Mouse (Mus musculus) kidney, adult 18-20 months (tissue): ENCODE measurements around the gene Acox2.

Source experiments
- DNase-seq: peaks from one replicate; pipeline ENCODE4 v3.0.0; 2021

Acox2 gene

GRCm38 (mm10) chr14:8246878-8247277, 12.3 kb downstream of the Acox2 start:
- no peak for DNase-seq

- peak; percentile 62 for DNase-seq
Observed at GRCm38 (mm10) chr14:8244211-8244611, 14.9 kb downstream of the Acox2 start.

- peak; percentile 29 for DNase-seq
Observed at GRCm38 (mm10) chr14:8243136-8243888, 15.8 kb downstream of the Acox2 start.

- peak; percentile 61 for DNase-seq
Observed at GRCm38 (mm10) chr14:8242388-8242920, 16.7 kb downstream of the Acox2 start.

GRCm38 (mm10) chr14:8241816-8242215, 17.3 kb downstream of the Acox2 start:
- DNase-seq: no peak

- no peak for DNase-seq
Observed at GRCm38 (mm10) chr14:8233252-8233651, 25.9 kb downstream of the Acox2 start.

- no peak for DNase-seq
Observed at GRCm38 (mm10) chr14:8232155-8232910, 26.8 kb downstream of the Acox2 start.

GRCm38 (mm10) chr14:8229367-8230019, 29.7 kb downstream of the Acox2 start:
- DNase-seq: no peak

GRCm38 (mm10) chr14:8224805-8225204, 34.3 kb downstream of the Acox2 start:
- no peak for DNase-seq

GRCm38 (mm10) chr14:8223506-8224293, 35.5 kb downstream of the Acox2 start:
- DNase-seq: no peak

GRCm38 (mm10) chr14:8222561-8222960, 36.6 kb downstream of the Acox2 start:
- peak; percentile 67 for DNase-seq

- DNase-seq: no peak
Observed at GRCm38 (mm10) chr14:8220912-8221311, 38.2 kb downstream of the Acox2 start.

- DNase-seq: no peak
Observed at GRCm38 (mm10) chr14:8220306-8220705, 38.8 kb downstream of the Acox2 start.

- no peak for DNase-seq
Observed at GRCm38 (mm10) chr14:8219876-8220275, 39.3 kb downstream of the Acox2 start.

GRCm38 (mm10) chr14:8218730-8219380, 40.3 kb downstream of the Acox2 start:
- DNase-seq: peak; percentile 28

- no peak for DNase-seq
Observed at GRCm38 (mm10) chr14:8218238-8218637, 40.9 kb downstream of the Acox2 start.

GRCm38 (mm10) chr14:8216100-8216499, 43.1 kb downstream of the Acox2 start:
- no peak for DNase-seq

GRCm38 (mm10) chr14:8215208-8215778, 43.9 kb downstream of the Acox2 start:
- DNase-seq: peak; percentile 35

GRCm38 (mm10) chr14:8214299-8215207, 44.6 kb downstream of the Acox2 start:
- DNase-seq: peak; percentile 76

GRCm38 (mm10) chr14:8213803-8214224, 45.3 kb downstream of the Acox2 start, which contains the start of gene Kctd6:
Kctd6 (plus strand) TSS chr14:8214140.
- peak; percentile 98 for DNase-seq
